Mouse (Mus musculus): Measurements from ENCODE around the gene Fuom.
"Not testable (repeated sequence)": the region's sequence is repeated elsewhere in the genome, so short reads cannot be mapped to it uniquely, and the experiment has no call there.

Gene Fuom

DNA sequence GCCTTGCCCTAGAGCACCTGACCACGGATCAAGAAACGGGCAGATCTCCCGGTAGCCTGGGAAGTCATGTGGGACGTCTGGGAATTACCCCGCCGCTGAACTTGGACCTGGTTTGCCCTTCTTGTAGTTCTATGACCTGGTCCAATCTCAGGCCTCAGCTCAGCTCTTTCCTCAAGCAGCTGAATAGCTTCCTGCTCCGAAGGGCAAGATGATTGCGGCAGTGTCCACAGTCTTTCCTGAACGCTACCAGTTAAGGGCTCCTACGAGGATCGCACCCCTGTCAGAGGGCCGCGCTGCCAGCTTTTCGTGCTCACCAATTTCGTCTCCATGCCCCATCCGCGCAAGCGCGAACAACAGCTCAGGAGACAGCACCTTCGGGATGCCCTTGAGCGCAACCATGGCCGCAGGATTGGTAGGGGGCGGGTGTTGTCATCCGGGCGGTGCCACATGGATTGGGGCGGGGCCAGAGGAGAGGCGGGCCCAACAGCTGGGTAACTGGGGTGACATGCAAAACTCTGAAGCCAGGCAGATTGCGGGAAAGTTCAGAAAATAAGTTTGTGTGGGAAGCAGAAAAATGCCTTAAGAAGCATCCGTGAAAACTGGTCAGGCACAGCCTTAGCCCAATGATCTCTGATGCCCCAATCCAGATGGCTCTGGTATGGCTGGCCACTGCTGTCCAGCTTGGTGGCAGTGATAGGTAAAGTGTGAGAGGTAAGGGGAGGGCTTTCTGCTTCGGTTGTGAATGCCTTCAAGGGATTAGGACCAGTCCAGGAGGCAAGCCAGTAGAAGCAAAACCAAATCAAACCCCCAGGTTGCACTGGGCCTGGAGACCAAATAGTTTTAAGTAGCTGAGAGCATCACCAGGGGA, at the start of gene Fuom:
TSS of gene Fuom (minus strand) at position 449 of the 868 bp plus-strand sequence.
- peak; percentile 92 for DNase-seq (ENCODE audit: low spot score)

GRCm38 (mm10) chr7:140144550-140144949, 42.3 kb upstream of the Fuom start:
- no peak for DNase-seq (ENCODE audit: low spot score)

GRCm38 (mm10) chr7:140141350-140141749, 39.1 kb upstream of the Fuom start:
- peak; percentile 86 for DNase-seq (ENCODE audit: low spot score)

- no peak for DNase-seq (ENCODE audit: low spot score)
Observed at GRCm38 (mm10) chr7:140138021-140138310, 35.7 kb upstream of the Fuom start.

DNA sequence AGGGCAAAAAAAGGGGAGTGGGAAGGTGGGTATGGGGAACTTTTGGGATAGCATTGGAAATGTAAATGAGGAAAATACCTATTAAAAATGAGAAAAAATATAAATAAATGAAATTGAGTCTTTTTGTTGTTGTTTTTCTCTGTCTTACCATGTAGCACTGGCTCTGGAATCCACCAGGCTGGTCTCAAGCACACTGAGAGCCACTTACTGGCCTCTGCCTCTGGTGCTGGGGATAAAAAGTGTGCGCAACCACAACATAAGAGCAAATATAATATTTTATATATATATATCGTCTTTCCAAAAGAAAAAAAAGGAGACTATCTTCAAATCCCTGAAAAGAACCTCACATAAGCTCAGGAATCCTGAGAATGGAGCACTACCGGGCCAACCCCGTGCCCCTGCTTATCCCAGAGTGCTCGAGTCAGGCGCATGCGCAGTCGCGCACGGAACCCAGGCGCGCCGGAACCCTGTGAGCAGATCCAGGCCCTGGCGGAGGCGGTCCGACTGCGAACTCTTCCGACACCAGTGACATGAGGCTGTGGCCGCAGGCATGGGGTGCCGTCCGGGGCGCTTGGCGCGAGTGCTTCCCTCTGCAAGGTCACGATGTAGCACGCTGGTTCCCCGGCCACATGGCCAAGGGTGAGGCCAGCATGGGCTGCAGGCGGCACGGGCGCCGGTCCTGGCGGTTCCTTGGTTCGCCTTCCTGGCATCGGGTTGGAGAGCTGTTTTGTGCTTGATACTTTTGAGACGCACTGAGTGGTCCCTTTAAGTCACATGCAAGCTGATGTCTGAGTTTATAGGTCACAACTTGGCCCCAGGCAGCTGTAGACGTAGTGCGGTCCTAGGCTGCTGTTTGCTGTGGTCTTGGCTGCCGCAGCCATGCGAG, 35.1 kb upstream of the Fuom start, which contains the start of gene Mtg1:
TSS of gene Mtg1 (plus strand) at position 430 of the 886 bp plus-strand sequence.
- peak; percentile 95 for DNase-seq (ENCODE audit: low spot score)

DNA sequence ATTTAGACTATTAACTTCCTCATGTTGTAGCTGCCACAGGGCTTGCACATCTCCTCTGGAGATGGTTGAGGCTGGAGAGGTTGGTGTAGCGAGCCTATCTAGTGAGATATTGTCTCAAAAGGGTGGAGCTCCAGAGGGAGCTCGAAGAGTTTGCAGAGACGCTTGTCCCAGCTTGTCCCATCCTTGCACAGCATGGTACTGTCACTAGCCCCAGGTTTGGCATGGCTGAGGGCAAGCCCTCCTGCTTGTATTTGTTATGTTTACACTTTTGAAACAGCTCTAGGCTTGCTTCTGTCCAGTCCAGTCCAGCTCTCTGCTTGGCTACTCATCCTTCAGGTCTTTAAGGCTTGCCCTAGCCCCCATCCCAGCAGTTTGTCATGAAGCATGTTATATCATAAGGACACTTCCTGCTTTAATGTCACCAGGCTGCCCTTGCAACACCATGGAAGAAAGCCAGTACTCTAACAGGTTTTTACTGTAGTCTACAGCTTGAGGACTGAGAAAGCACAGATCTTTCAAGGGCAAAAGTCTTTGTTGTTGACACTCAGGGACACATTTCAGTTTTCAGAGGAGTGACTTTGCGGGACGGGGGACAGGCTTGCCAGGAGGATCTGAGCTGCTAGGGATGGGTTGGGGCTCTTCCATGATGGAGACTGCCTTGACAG, 33.0 kb upstream of the Fuom start:
- no peak for DNase-seq (ENCODE audit: low spot score)

- not testable (repeated sequence) for DNase-seq (ENCODE audit: low spot score)
Observed at GRCm38 (mm10) chr7:140134033-140134432, 31.8 kb upstream of the Fuom start.

- not testable (repeated sequence) for DNase-seq (ENCODE audit: low spot score)
Observed at GRCm38 (mm10) chr7:140132184-140132583, 29.9 kb upstream of the Fuom start.

DNA sequence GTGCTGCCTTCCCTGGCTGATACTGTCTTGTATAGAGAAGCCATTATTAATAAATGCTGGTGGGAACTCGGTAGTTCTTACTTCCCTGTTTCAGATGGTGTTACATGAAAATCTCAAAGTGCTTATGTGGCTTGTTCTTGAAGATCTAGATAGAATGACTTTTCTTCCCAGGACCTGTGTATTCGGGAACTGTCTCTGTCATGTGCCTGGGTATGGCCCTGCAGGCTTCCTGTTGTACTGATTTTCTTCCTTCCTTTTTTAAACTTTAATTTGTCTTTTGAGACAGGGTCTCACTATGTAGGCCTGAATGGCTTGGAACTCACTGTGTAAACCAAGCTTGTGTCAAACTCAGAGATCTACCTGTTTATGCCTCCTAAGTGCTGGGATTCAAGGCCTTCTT, 25.7 kb upstream of the Fuom start:
- no peak for DNase-seq (ENCODE audit: low spot score)

DNA sequence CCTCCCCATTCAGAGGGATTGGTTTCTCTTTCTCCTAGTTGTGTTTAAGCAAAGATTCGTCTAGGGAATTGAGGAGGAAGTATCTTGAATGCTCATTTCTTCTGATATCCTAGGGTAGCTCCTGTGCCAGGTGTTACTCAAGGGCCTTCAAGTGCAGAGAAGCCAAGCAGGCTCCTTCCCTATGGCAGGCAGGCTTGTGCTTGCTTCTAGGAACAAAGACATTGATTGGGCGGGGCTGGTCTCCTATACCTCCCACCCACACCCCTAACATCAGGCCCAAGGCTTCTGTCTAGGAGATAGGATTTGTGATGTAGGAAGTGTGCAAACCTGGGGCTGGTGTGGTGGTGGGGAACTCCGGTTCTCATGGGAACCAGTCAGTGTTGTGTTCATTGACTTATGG, 24.7 kb upstream of the Fuom start:
- DNase-seq (ENCODE audit: low spot score), result no peak

DNA sequence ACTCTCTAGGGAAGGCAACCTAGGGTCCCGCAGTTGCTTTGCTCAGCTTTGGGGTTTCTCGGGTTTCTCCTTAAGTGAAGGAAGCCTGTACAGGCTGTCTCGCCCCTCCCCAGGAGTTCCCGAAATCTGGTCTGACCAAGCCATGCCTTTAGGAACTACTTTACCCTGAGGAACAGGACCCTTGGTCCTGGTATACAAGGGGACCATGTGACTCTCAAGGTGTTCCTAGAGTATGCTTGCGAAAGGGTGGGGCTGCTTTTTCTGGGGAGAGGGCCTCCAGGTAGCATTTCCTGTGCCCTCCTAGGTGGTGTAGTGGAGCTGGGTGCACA, 23.7 kb upstream of the Fuom start:
- DNase-seq (ENCODE audit: low spot score), result no peak

DNA sequence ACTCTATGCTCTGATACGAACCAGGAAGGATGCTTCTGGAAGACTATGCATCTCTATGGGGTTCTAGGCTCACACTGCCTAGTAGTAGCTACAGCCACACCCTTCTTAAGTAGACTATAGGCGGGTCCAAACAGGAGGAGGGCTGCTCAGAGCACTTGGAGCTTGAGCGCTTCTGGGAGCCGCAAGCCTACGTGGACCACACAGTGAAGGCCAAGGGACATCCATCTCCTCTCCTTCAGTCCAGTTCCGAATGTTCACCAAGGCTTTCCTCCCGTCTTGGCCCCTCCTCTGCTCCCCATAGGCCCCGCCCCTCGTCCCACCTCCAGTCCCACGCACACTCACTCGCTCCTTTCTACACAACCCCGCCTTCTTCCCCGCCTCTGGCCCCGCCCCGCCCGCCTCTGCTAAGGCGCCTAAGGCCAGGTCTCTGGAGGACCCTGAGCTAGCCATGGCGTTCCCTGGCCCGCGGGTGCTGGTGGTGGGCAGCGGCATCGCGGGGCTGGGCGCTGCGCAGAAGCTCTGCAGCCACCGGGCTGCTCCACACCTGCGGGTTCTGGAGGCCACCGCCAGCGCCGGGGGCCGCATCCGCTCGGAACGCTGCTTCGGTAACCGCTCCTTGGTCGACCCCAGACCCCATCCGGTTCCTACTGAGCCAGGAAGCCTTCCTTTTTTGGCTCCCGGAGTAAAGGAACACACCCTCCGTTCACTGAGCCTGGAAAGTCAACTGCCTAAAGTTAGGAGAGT, 23.2 kb upstream of the Fuom start:
- peak; percentile 71 for DNase-seq (ENCODE audit: low spot score)

DNA sequence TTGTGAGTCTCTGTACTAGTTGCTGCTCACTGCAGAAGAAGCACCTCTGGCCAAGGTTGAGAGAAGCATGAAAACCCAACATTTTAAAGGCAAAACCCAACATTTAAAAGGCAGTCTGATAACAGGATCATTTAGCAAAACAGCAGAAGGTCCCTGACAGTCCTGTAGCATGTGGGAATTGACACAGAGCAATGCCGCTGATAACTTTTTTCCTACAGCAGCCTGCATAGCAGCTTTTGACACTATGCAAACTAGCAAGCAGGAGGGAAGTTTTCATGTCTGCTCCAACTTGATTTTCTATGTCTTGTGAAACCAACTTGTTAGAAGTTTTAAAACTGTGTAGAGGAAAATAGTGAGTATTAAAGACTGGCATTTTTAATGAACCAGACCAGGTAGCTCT, 22.1 kb upstream of the Fuom start:
- DNase-seq (ENCODE audit: low spot score), result no peak

DNA sequence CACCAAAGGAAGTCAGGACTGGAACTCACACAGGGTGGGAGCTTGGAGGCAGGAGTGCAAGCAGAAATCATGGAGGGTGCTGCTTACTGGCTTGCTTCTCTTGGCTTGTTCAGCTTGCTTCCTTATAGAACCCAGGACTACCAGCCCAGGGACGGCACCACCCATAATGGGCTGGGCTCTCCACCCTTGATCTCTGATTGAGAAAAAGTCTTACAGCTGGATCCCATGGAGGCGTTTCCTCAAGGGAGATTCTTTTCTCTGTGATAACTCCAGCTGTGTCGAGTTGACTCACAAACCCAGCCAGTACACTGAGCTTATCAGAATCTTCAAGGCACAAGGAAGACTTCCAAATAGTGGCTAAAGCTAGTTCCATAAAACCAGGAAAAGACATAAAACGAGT, 20.5 kb upstream of the Fuom start:
- DNase-seq (ENCODE audit: low spot score), result no peak

DNA sequence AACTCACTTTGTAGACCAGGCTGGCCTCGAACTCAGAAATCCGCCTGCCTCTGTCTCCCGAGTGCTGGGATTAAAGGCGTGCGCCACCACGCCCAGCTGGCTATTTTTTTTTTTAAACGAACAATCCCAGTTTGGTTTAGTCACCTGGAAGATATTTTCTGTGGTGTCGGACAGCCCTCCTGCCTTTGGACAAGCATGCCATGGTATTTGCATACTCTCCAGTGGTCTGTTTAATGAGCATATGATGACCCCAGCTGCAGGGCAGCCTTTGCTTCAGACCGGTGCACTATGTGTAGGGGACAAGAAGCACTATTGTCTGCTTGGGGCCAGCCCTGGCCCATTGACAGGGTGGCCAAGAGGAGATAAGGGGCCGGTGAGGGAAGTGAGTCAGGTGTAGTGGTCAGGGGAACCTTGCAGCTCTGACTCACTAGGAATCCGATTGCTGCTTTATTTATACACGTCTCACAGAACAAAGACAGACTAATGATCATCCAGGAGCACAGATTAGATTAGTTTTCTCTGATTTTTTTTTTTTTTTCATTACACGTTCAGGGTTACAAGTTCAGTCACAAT, 19.2 kb upstream of the Fuom start:
- no peak for DNase-seq (ENCODE audit: low spot score)

DNA sequence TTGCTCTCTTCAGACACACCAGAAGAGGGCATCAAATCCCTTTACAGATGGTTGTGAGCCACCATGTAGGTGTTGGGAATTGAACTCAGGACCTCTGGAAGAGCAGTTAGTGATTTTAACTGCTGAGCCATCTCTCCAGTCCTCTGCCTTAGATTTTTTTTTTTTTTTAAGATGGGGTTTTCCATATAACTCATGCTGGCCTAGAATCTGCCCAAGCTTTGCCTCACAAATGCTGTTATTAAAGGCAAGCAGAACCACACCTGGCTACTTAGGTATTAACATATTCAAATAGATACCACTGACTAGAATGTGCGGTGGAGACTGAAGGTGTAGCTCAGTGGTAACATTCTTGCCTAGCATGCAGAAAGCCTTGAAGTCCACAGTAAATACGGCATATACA, 18.2 kb upstream of the Fuom start:
- no peak for DNase-seq (ENCODE audit: low spot score)

GRCm38 (mm10) chr7:140116329-140117054, 14.3 kb upstream of the Fuom start, which contains the start of gene Echs1:
Gene Echs1 (minus strand): TSS chr7:140116476.
- DNase-seq (ENCODE audit: low spot score), result peak; percentile 93

- DNase-seq (ENCODE audit: low spot score), result peak; percentile 75
Observed at GRCm38 (mm10) chr7:140115583-140116328, 13.5 kb upstream of the Fuom start, which contains the start of gene Paox. Gene Paox (plus strand): TSS chr7:140115799.

GRCm38 (mm10) chr7:140111943-140112342, 9.7 kb upstream of the Fuom start:
- no peak for DNase-seq (ENCODE audit: low spot score)

DNA sequence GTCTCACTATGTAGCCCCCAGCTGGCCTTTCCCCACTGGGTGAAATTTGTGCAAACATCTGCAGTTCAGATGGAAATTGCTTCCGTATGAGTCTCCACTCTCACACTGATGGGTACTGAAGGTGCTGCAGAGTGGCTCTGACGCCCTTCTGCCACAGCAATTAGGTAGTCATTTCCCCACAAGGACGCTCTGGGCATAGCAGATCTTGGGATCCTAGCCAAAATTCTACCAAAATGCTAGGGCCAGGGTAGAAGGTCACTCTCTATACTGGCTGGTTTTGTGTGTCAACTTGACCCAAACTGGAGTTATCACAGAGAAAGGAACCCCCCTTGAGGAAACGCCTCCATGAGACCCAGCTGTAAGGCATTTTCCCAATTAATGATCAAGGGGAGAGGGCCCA, 1.8 kb upstream of the Fuom start:
- no peak for DNase-seq (ENCODE audit: low spot score)

Measured in MN1 (cell line).